Mouse (Mus musculus): ENCODE data around the gene Kl.

- TF ChIP-seq CTCF (IDR thresholded peaks at IDR 0.05; ENCODE audit: control insufficient read depth, insufficient read depth, insufficient replicate concordance, low read depth, low read length), result no peak
- TF ChIP-seq POLR2A (IDR thresholded peaks at IDR 0.05; ENCODE audit: control insufficient read depth, low read depth, low read length), result no peak
Observed at GRCm38 (mm10) chr5:150954791-150955190, 2.4 kb downstream of the Kl start.
